Mouse (Mus musculus) heart, adult 8-10 months (tissue): ENCODE data around the gene Tbc1d2. TPM values are rescaled to one million over a fixed set of nuclear protein-coding genes. Genes with fewer than 3 reads are reported as not detected.
"Not testable (repeated sequence)": the region's sequence is repeated elsewhere in the genome, so short reads cannot be mapped to it uniquely, and the experiment has no call there.

ENCODE experiments used
- DNase-seq: peaks from one replicate; pipeline ENCODE4 v3.0.0; 2022; ENCODE audit warnings: low spot score
- total RNA-seq, 4 experiments: library from RNA; stranded (reverse); gene quantifications; 2 replicates each; pipeline ENCODE4 v1.2.4; 2022

Tbc1d2 gene
- total RNA-seq, 4 experiments from 2014 or later, result 0.92 to 1.8 (median 1.3) TPM

- DNase-seq, result not testable (repeated sequence)
Measured at GRCm38 (mm10) chr4:46581577-46581976, 68.4 kb downstream of the Tbc1d2 start.

GRCm38 (mm10) chr4:46580799-46581243 is 69.2 kb downstream of the Tbc1d2 start:
- DNase-seq, result not testable (repeated sequence)

- DNase-seq, result not testable (repeated sequence)
Measured at GRCm38 (mm10) chr4:46578796-46579346, 71.1 kb downstream of the Tbc1d2 start.

GRCm38 (mm10) chr4:46578228-46578627 is 71.8 kb downstream of the Tbc1d2 start:
- DNase-seq, result no peak

GRCm38 (mm10) chr4:46575509-46576284 is 74.3 kb downstream of the Tbc1d2 start:
- not testable (repeated sequence) for DNase-seq

GRCm38 (mm10) chr4:46574841-46575240 is 75.2 kb downstream of the Tbc1d2 start:
- no peak for DNase-seq

GRCm38 (mm10) chr4:46574024-46574753 is 75.8 kb downstream of the Tbc1d2 start:
- no peak for DNase-seq

GRCm38 (mm10) chr4:46572616-46573015 is 77.4 kb downstream of the Tbc1d2 start:
- no peak for DNase-seq

- DNase-seq, result no peak
Measured at GRCm38 (mm10) chr4:46571744-46572143, 78.3 kb downstream of the Tbc1d2 start.

GRCm38 (mm10) chr4:46569671-46570070 is 80.3 kb downstream of the Tbc1d2 start:
- DNase-seq, result no peak

- DNase-seq, result no peak
Measured at GRCm38 (mm10) chr4:46568169-46568568, 81.8 kb downstream of the Tbc1d2 start.

GRCm38 (mm10) chr4:46566931-46567671 is 82.9 kb downstream of the Tbc1d2 start:
- no peak for DNase-seq

- DNase-seq, result no peak
Measured at GRCm38 (mm10) chr4:46565393-46565955, 84.5 kb downstream of the Tbc1d2 start.

GRCm38 (mm10) chr4:46564247-46564646 is 85.8 kb downstream of the Tbc1d2 start:
- no peak for DNase-seq

GRCm38 (mm10) chr4:46563847-46564246 is 86.2 kb downstream of the Tbc1d2 start:
- peak; percentile 21 for DNase-seq

- no peak for DNase-seq
Measured at GRCm38 (mm10) chr4:46562841-46563240, 87.2 kb downstream of the Tbc1d2 start.

- no peak for DNase-seq
Measured at GRCm38 (mm10) chr4:46562037-46562436, 88.0 kb downstream of the Tbc1d2 start.

GRCm38 (mm10) chr4:46560069-46560705 is 89.8 kb downstream of the Tbc1d2 start:
- no peak for DNase-seq

GRCm38 (mm10) chr4:46558672-46559667 is 91.0 kb downstream of the Tbc1d2 start:
- DNase-seq, result no peak

GRCm38 (mm10) chr4:46556933-46557332 is 93.1 kb downstream of the Tbc1d2 start:
- no peak for DNase-seq
